Mouse (Mus musculus): ENCODE measurements around the gene Ushbp1.

GRCm38 (mm10) chr8:71380178-71381171 lies 15.1 kb downstream of the Ushbp1 start:
- TF ChIP-seq CTCF (IDR thresholded peaks at IDR 0.05; ENCODE audit: extremely low read depth, insufficient read length, insufficient replicate concordance, low read depth, low read length) (no peak), POLR2A (IDR thresholded peaks at IDR 0.05; ENCODE audit: low read depth, low read length) (0 out of 2 replicates have a peak, but pooled peaks have one; percentile 8)
